Mouse (Mus musculus): ENCODE data around the gene Me3.

GRCm38 (mm10) chr7:89769106-89769896 lies 137.1 kb downstream of the Me3 start:
- TF ChIP-seq MYOD1 (IDR thresholded peaks at IDR 0.05; ENCODE audit: control insufficient read depth, insufficient read length, low read depth) (no peak), CTCF (IDR thresholded peaks at IDR 0.05; ENCODE audit: control insufficient read depth, insufficient read depth, insufficient read length) (no peak), USF1 (IDR thresholded peaks at IDR 0.05; ENCODE audit: low read depth) (no peak), MAX (IDR thresholded peaks at IDR 0.05) (no peak), CEBPB (IDR thresholded peaks at IDR 0.05; ENCODE audit: low read depth) (no peak), MYOG (IDR thresholded peaks at IDR 0.05; ENCODE audit: control insufficient read depth, extremely low read depth, insufficient read length) (no peak), FOSL1 (IDR thresholded peaks at IDR 0.05; ENCODE audit: insufficient read depth, low read length, poor library complexity, severe bottlenecking) (no peak)
